Mouse (Mus musculus) myocyte (in vitro differentiated cells): Measurements from ENCODE around the gene Hpn.

ENCODE experiments used
- E2F4 ChIP-seq: IDR thresholded peaks from one replicate; pipeline ENCODE4 v1.6.1; 2011; ENCODE audit warnings: mild to moderate bottlenecking, control low read depth, moderate library complexity; ENCODE audit not compliant: insufficient read depth
- MAX ChIP-seq: IDR thresholded peaks from one replicate; pipeline ENCODE4 v1.6.1; 2011; ENCODE audit warnings: low read depth, mild to moderate bottlenecking, control low read depth
- MYOD1 ChIP-seq, 3 experiments: IDR thresholded peaks; one replicate each; pipeline ENCODE4 v1.6.1; 2011; ENCODE audit warnings: control low read depth in 2 of 3, low read depth in 2 of 3, mild to moderate bottlenecking in 2 of 3, moderate library complexity in 1 of 3; ENCODE audit not compliant: insufficient read length in 2 of 3, control insufficient read depth in 1 of 3
- MYOG ChIP-seq, 3 experiments: IDR thresholded peaks; one replicate each; pipeline ENCODE4 v1.6.1; 2011; ENCODE audit warnings: control low read depth in 2 of 3, low read depth in 2 of 3, mild to moderate bottlenecking in 2 of 3; ENCODE audit not compliant: insufficient read length in 2 of 3, control insufficient read depth in 1 of 3, insufficient read depth in 1 of 3
- POLR2A ChIP-seq: IDR thresholded peaks from one replicate; pipeline ENCODE4 v1.6.1; 2011; ENCODE audit warnings: low read depth, mild to moderate bottlenecking, control low read depth, moderate library complexity; ENCODE audit not compliant: insufficient read length
- POLR2AphosphoS2 ChIP-seq: IDR thresholded peaks from one replicate; pipeline ENCODE4 v1.6.1; 2011; ENCODE audit warnings: low read depth, control low read depth; ENCODE audit not compliant: insufficient read length
- REST ChIP-seq: IDR thresholded peaks from one replicate; pipeline ENCODE4 v1.6.1; 2011; ENCODE audit warnings: mild to moderate bottlenecking, control low read depth, moderate library complexity; ENCODE audit not compliant: insufficient read depth, insufficient read length
- TCF12 ChIP-seq: IDR thresholded peaks from one replicate; pipeline ENCODE4 v1.6.1; 2011; ENCODE audit warnings: mild to moderate bottlenecking, control low read depth; ENCODE audit not compliant: poor library complexity, insufficient read depth, severe bottlenecking
- TCF3 ChIP-seq: IDR thresholded peaks from one replicate; pipeline ENCODE4 v1.6.1; 2011; ENCODE audit warnings: low read depth, control low read depth; ENCODE audit not compliant: insufficient read length
- USF1 ChIP-seq: IDR thresholded peaks from one replicate; pipeline ENCODE4 v1.6.1; 2011; ENCODE audit warnings: low read depth, mild to moderate bottlenecking, control low read depth, moderate library complexity

DNA sequence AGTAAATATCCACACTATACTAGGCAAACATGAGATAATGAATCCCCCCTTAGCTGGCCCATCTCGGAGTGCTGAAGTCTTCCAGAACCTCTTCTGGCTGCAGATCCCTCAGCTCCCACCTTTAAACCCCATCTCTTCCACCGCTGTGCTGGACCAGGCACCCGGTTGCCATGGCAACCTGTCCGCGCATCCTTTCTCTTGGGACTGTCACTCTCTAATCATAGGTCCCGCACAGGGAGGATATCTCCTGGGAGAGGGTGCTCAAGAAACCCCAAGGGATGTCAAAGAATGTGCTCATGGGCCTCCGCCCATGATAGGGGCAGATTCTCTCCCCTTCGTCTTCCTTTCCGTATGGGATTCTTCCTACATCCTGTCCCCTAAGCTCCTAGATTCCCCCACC is 64.2 kb downstream of the Hpn start:
- TF ChIP-seq POLR2A (no peak), POLR2AphosphoS2 (no peak), MYOG (IDR thresholded peaks at IDR 0.05; ENCODE audit: control insufficient read depth in 1 of 3, insufficient read depth in 1 of 3, insufficient read length in 2 of 3, low read depth in 2 of 3) (no peak), MAX (no peak), TCF12 (no peak), TCF3 (no peak), E2F4 (no peak), USF1 (no peak), MYOD1 (IDR thresholded peaks at IDR 0.05; ENCODE audit: control insufficient read depth in 1 of 3, insufficient read length in 2 of 3, low read depth in 2 of 3) (no peak), REST (no peak)
